17 mouse cellular contexts compared by ENCODE assay signal in the genomic region with DNA sequence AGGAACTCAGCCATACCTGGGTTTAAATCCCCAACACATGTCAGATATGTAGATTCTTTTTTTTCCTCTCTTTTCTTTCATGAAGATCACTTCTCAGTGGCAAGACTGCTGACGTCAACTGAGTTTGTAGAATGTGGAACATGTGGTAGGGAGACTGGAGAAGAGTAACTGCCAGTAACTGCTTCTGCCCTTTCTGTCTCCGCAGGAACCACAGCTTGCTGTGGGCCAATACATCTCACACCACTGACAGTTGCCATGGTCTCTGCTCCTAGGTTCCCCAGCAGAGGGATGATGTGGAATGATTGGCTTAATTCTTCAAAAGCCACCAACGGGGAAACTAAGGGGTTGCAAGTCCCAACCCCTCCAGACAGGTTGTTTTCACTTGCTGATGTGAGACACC. TPM values are rescaled to one million over a fixed set of nuclear protein-coding genes. Genes with fewer than 3 reads are reported as not detected.
DNase-seq lines count a peak whose midpoint lies in the region; ATAC-seq and TF ChIP-seq lines count a peak whose summit lies in the region.
"Had no signal": no experiment of that assay in that cellular context is flagged by ENCODE, and none has a peak within 500 bp of the region (broad histone marks: within the 10 kb centered on the region; RNA-seq: fewer than 3 reads in every experiment).

No protein-coding gene starts in this region.

- no peak for DNase-seq in heart, adult 9 months (ENCODE audit: low spot score in 2 of 2)
- peak; percentile 5 for DNase-seq in midbrain, postnatal 0 days (ENCODE audit: low spot score)
- DNase-seq in adrenal gland, adult 18-20 months (ENCODE audit: low spot score in 2 of 2), result no peak
- DNase-seq in adrenal gland, postnatal 4 days (ENCODE audit: low spot score in 2 of 2), result no peak
- DNase-seq: adrenal gland, postnatal 14 days; cerebellum, adult 9-11 months; gastrocnemius, postnatal 14 days; kidney, adult 9 months; left cerebral cortex, postnatal 4 days; thymus, adult 18-20 months had no signal

- H3K36me3 ChIP-seq in heart, embryonic 16.5 days (ENCODE audit: control insufficient read depth, insufficient read depth), result peaks cover 11% of the 10 kb centered on the region
- no peaks in the 10 kb centered on the region for H3K36me3 ChIP-seq in midbrain, postnatal 0 days (ENCODE audit: insufficient read depth, low read length)
- H3K36me3 ChIP-seq in midbrain, embryonic 16.5 days (ENCODE audit: control insufficient read depth, insufficient read depth, low read length), result no peaks in the 10 kb centered on the region

- H3K27ac ChIP-seq in heart, embryonic 16.5 days (ENCODE audit: low read length), result 0 out of 2 replicates have a peak overlapping the region, but pooled peaks have one; percentile 24
- no peak overlapping the region for H3K27ac ChIP-seq in midbrain, postnatal 0 days (ENCODE audit: low read depth, low read length)
- H3K27ac ChIP-seq in midbrain, embryonic 16.5 days (ENCODE audit: low read length), result no peak overlapping the region

- no peak overlapping the region for H3K4me2 ChIP-seq in heart, embryonic 16.5 days (ENCODE audit: low read depth, low read length)
- H3K4me2 ChIP-seq in midbrain, postnatal 0 days (ENCODE audit: low read depth, low read length, poor library complexity, severe bottlenecking), result no peak overlapping the region
- H3K4me2 ChIP-seq in midbrain, embryonic 16.5 days (ENCODE audit: low read length), result no peak overlapping the region
- H3K4me2 ChIP-seq: midbrain, embryonic 11.5 days had no signal

- 0 out of 2 replicates have a peak, but pooled peaks cover 2% of the 10 kb centered on the region for H3K9me3 ChIP-seq in heart, embryonic 16.5 days (replicated peaks; ENCODE audit: control insufficient read depth, low read length)
- no peaks in the 10 kb centered on the region for H3K9me3 ChIP-seq in midbrain, postnatal 0 days (ENCODE audit: low read length)
- H3K9me3 ChIP-seq in midbrain, embryonic 16.5 days (replicated peaks; ENCODE audit: control insufficient read depth, low read length, poor library complexity, severe bottlenecking), result no peaks in the 10 kb centered on the region

- WGBS in heart, embryonic 16.5 days, result 28% methylated on average over 3 of the region's 3 CpGs
- WGBS in midbrain, postnatal 0 days, result 65% methylated on average over 3 of the region's 3 CpGs
- 74% methylated on average over 3 of the region's 3 CpGs for WGBS in midbrain, embryonic 16.5 days

- no peak overlapping the region for H3K9ac ChIP-seq in heart, embryonic 16.5 days (ENCODE audit: low read length)
- H3K9ac ChIP-seq in midbrain, postnatal 0 days (replicated peaks; ENCODE audit: low read length, poor library complexity, severe bottlenecking), result no peak overlapping the region
- no peak overlapping the region for H3K9ac ChIP-seq in midbrain, embryonic 16.5 days (ENCODE audit: low read depth, low read length)

- peaks cover 43% of the 10 kb centered on the region for H3K4me1 ChIP-seq in heart, embryonic 16.5 days (ENCODE audit: control insufficient read depth, insufficient read depth, low read length)
- no peaks in the 10 kb centered on the region for H3K4me1 ChIP-seq in midbrain, postnatal 0 days (ENCODE audit: insufficient read depth, low read length)
- no peaks in the 10 kb centered on the region for H3K4me1 ChIP-seq in midbrain, embryonic 16.5 days (ENCODE audit: control insufficient read depth, insufficient read depth, low read length)

- no peak for ATAC-seq in heart, embryonic 16.5 days (replicated peaks; ENCODE audit: extremely low read depth, insufficient read depth, low FRiP score)
- ATAC-seq in midbrain, postnatal 0 days (ENCODE audit: low FRiP score), result no peak
- ATAC-seq in midbrain, embryonic 16.5 days, result no peak
- ATAC-seq in megakaryocyte progenitor cell, adult 5-6 weeks (replicated peaks; ENCODE audit: poor library complexity), result peak; percentile 94
- ATAC-seq: CD4-positive, CD25-positive, alpha-beta regulatory T cell, adult 4 months; forebrain, embryonic 14.5 days; inflammation-experienced regulatory T-cells, adult 6 months had no signal

- TF ChIP-seq CTCF in midbrain, postnatal 0 days (IDR thresholded peaks at IDR 0.05), result no peak

- no peaks in the 10 kb centered on the region for H3K27me3 ChIP-seq in heart, embryonic 16.5 days (ENCODE audit: control insufficient read depth, insufficient read depth, low read length)
- H3K27me3 ChIP-seq in midbrain, postnatal 0 days (ENCODE audit: insufficient read depth, low read length), result no peaks in the 10 kb centered on the region
- no peaks in the 10 kb centered on the region for H3K27me3 ChIP-seq in midbrain, embryonic 16.5 days (ENCODE audit: control insufficient read depth, insufficient read depth, low read depth, low read length)

- no peak overlapping the region for H3K4me3 ChIP-seq in heart, embryonic 16.5 days (ENCODE audit: low read length)
- no peak overlapping the region for H3K4me3 ChIP-seq in midbrain, postnatal 0 days (ENCODE audit: low read depth, low read length)
- H3K4me3 ChIP-seq in midbrain, embryonic 16.5 days (ENCODE audit: low read depth, low read length), result no peak overlapping the region

RNA-seq across cellular contexts. Expression of a gene that starts 33.4 kb away (rescaled TPM):
- 84.6 and 88.5 TPM in 2 replicates for polyA plus RNA-seq in heart, embryonic 16.5 days (2015; fragmentation: Nextera tagmentation; extraction: Ambion mirVana)
- total RNA-seq in midbrain, postnatal 0 days (2014; rRNA removed), result 123 and 150 TPM in 2 replicates
- 14.1 and 17.9 TPM in 2 replicates for polyA plus RNA-seq in midbrain, postnatal 0 days (2015; fragmentation: Nextera tagmentation; extraction: Ambion mirVana)
- 15.9 and 17.2 TPM in 2 replicates for polyA plus RNA-seq in midbrain, embryonic 16.5 days (2015; fragmentation: Nextera tagmentation; extraction: Ambion mirVana)
- total RNA-seq in megakaryocyte progenitor cell, adult 5-6 weeks (2015), result 2.9 and 5.8 TPM in 2 replicates
- 4.5 and 4.8 TPM in 2 replicates for total RNA-seq in megakaryocyte progenitor cell, adult 5-6 weeks (2017)
- total RNA-seq in adrenal gland, adult 18-20 months (2021), result 1 to 10 TPM; 6.6 to 8.3 TPM
- total RNA-seq in adrenal gland, postnatal 4 days (2021), result 10 to 100 TPM; 36.4 to 50.1 TPM

Comparison
In these comparisons a context has a peak if more than half of its experiments do, and no peak if none do; other contexts are left out.
1. RNA of a gene that starts 33.4 kb away (total RNA-seq): 123 to 150 TPM in midbrain, postnatal 0 days and 36.4 to 50.1 TPM in adrenal gland, postnatal 4 days; 6.6 to 8.3 TPM in adrenal gland, adult 18-20 months and 2.9 to 5.8 TPM in megakaryocyte progenitor cell, adult 5-6 weeks; every median in the first group is over 4 times any median in the second.